Mouse (Mus musculus) CH12.LX (cell line): Measurements from ENCODE around the gene Rhobtb1. TPM values are rescaled to one million over a fixed set of nuclear protein-coding genes. Genes with fewer than 3 reads are reported as not detected.

ENCODE experiments used
- DNase-seq: peaks from one replicate; pipeline ENCODE4 v3.0.0-alpha.2; 2013; ENCODE audit errors: extremely low read depth
- H3K27ac ChIP-seq: 2 replicates; pipeline ENCODE4 v1.5.1; 2012; ENCODE audit warnings: low read depth, mild to moderate bottlenecking, control low read depth, moderate library complexity; ENCODE audit not compliant: insufficient read depth
- H3K27me3 ChIP-seq: replicated peaks from 2 replicates; pipeline ENCODE3; 2012; ENCODE audit warnings: inconsistent platforms
- H3K36me3 ChIP-seq, 2 experiments: replicated peaks in 1 of 2; 2 replicates each; pipeline versions ENCODE3 to v1.6.1; 2012; ENCODE audit warnings: inconsistent platforms in 1 of 2, low read length in 1 of 2, mild to moderate bottlenecking in 1 of 2, mixed read lengths in 1 of 2, moderate library complexity in 1 of 2; ENCODE audit not compliant: control insufficient read depth in 1 of 2, insufficient read depth in 1 of 2
- H3K4me1 ChIP-seq, 2 experiments: 2 replicates each; pipeline ENCODE4 v1.6.1; 2012; ENCODE audit warnings: inconsistent platforms in 1 of 2, moderate library complexity in 1 of 2; ENCODE audit not compliant: insufficient read depth in 2 of 2, control insufficient read depth in 1 of 2
- H3K4me2 ChIP-seq: 2 replicates; pipeline ENCODE4 v1.6.1; 2012; ENCODE audit warnings: low read depth, mild to moderate bottlenecking, control low read depth; ENCODE audit not compliant: poor library complexity, insufficient read depth, severe bottlenecking
- H3K4me3 ChIP-seq, 3 experiments: fragments of 150-350 bp in 1 of 3; sonication (generic) in 1 of 3; replicated peaks in 1 of 3; 2 replicates each; pipeline versions ENCODE3 to v1.5.1; 2011 to 2012; ENCODE audit warnings: low read depth in 2 of 3, low read length in 2 of 3, mild to moderate bottlenecking in 2 of 3, moderate library complexity in 2 of 3, control low read depth in 1 of 3, improper control_type of control experiment in 1 of 3, inconsistent platforms in 1 of 3, mixed read lengths in 1 of 3; ENCODE audit not compliant: poor library complexity in 1 of 3
- H3K79me2 ChIP-seq: replicated peaks from 2 replicates; pipeline ENCODE4 v1.6.1; 2012; ENCODE audit warnings: mild to moderate bottlenecking, moderate library complexity; ENCODE audit not compliant: control insufficient read depth, poor library complexity, insufficient read depth, severe bottlenecking; ENCODE audit errors: extremely low read depth
- H3K9ac ChIP-seq: 2 replicates; pipeline ENCODE4 v1.6.1; 2012; ENCODE audit warnings: low read depth, mild to moderate bottlenecking, control low read depth, moderate library complexity; ENCODE audit not compliant: insufficient read depth
- H3K9me3 ChIP-seq: replicated peaks from 2 replicates; pipeline ENCODE3; 2012; ENCODE audit warnings: low read length, inconsistent platforms, mixed read lengths
- BHLHE40 ChIP-seq: IDR thresholded peaks from 2 replicates; pipeline ENCODE4 v1.6.1; 2011; ENCODE audit warnings: mild to moderate bottlenecking, low read depth, low read length, improper control_type of control experiment
- CTCF ChIP-seq, 2 experiments: IDR thresholded peaks in 1 of 2; conservative IDR thresholded peaks in 1 of 2; 2 replicates each; pipeline ENCODE4 v1.5.1; 2011 to 2012; ENCODE audit warnings: low read depth in 2 of 2, low read length in 2 of 2, improper control_type of control experiment in 1 of 2, inconsistent platforms in 1 of 2, mild to moderate bottlenecking in 1 of 2, moderate library complexity in 1 of 2
- HCFC1 ChIP-seq: IDR thresholded peaks from 2 replicates; pipeline ENCODE4 v1.6.1; 2012; ENCODE audit warnings: low read depth, mild to moderate bottlenecking, inconsistent platforms, low read length, improper control_type of control experiment
- JUN ChIP-seq: IDR thresholded peaks from 2 replicates; pipeline ENCODE4 v1.6.1; 2011; ENCODE audit warnings: low read depth, mild to moderate bottlenecking, low read length, improper control_type of control experiment, moderate library complexity; ENCODE audit not compliant: insufficient read depth
- MAFK ChIP-seq: IDR thresholded peaks from 2 replicates; pipeline ENCODE4 v1.6.1; 2011; ENCODE audit warnings: low read length, improper control_type of control experiment; ENCODE audit not compliant: insufficient replicate concordance
- MAX ChIP-seq: IDR thresholded peaks from 2 replicates; pipeline ENCODE4 v1.6.1; 2011; ENCODE audit warnings: low read length, improper control_type of control experiment
- MAZ ChIP-seq: IDR thresholded peaks from 2 replicates; pipeline ENCODE4 v1.6.1; 2012; ENCODE audit warnings: low read depth, mild to moderate bottlenecking, inconsistent platforms, low read length, improper control_type of control experiment, moderate library complexity
- MEF2A ChIP-seq: IDR thresholded peaks from 2 replicates; pipeline ENCODE4 v1.6.1; 2014; ENCODE audit warnings: low read depth, mild to moderate bottlenecking, inconsistent platforms, low read length, improper control_type of control experiment, borderline replicate concordance
- MXI1 ChIP-seq: IDR thresholded peaks from 2 replicates; pipeline ENCODE4 v1.6.1; 2011; ENCODE audit warnings: mild to moderate bottlenecking, low read depth, low read length, improper control_type of control experiment
- NELFE ChIP-seq: IDR thresholded peaks from 2 replicates; pipeline ENCODE4 v1.6.1; 2011; ENCODE audit warnings: low read depth, low read length, improper control_type of control experiment
- NRF1 ChIP-seq: IDR thresholded peaks from 2 replicates; pipeline ENCODE4 v1.6.1; 2014; ENCODE audit warnings: low read depth, mild to moderate bottlenecking, inconsistent platforms, low read length, improper control_type of control experiment, moderate library complexity
- PAX5 ChIP-seq: IDR thresholded peaks from 2 replicates; pipeline ENCODE4 v1.6.1; 2012; ENCODE audit warnings: low read length, inconsistent platforms, mixed read lengths
- POLR2A ChIP-seq: IDR thresholded peaks from 2 replicates; pipeline ENCODE4 v1.6.1; 2011; ENCODE audit warnings: low read depth, mild to moderate bottlenecking, improper control_type of control experiment, low read length
- POLR2AphosphoS2 ChIP-seq: IDR thresholded peaks from 2 replicates; pipeline ENCODE4 v1.6.1; 2011; ENCODE audit warnings: low read depth, low read length, improper control_type of control experiment
- RCOR1 ChIP-seq: conservative IDR thresholded peaks from 2 replicates; pipeline ENCODE4 v1.6.1; 2012; ENCODE audit warnings: low read depth, mild to moderate bottlenecking, inconsistent platforms, low read length, improper control_type of control experiment
- TCF12 ChIP-seq: IDR thresholded peaks from 2 replicates; pipeline ENCODE4 v1.6.1; 2014; ENCODE audit warnings: low read depth, mild to moderate bottlenecking, inconsistent platforms, low read length, improper control_type of control experiment
- ZKSCAN1 ChIP-seq: IDR thresholded peaks from 2 replicates; pipeline ENCODE4 v1.6.1; 2012; ENCODE audit warnings: low read depth, inconsistent platforms, low read length, improper control_type of control experiment, borderline replicate concordance
- ZMIZ1 ChIP-seq: IDR thresholded peaks from 2 replicates; pipeline ENCODE4 v1.6.1; 2012; ENCODE audit warnings: low read depth, mild to moderate bottlenecking, inconsistent platforms, low read length, improper control_type of control experiment
- ZNF384 ChIP-seq: IDR thresholded peaks from 2 replicates; pipeline ENCODE4 v1.6.1; 2012; ENCODE audit warnings: low read depth, low read length, improper control_type of control experiment, inconsistent platforms
- dilution Hi-C: fragments of 300-500 bp; cut with MboI; formaldehyde crosslinking; loops from 2 replicates; pipeline ENCODE4 v1.14.3; 2020; ENCODE audit warnings: low sequenced_read_pairs; ENCODE audit not compliant: extremely low pct_unique_long_range_greater_than_20kb, extremely low pct_ligation_motif_present
- in situ Hi-C: fragments of 300-500 bp; cut with MboI; formaldehyde crosslinking; loops from 3 replicates; pipeline ENCODE4 v1.14.3; 2019; ENCODE audit warnings: low sequenced_read_pairs, low pct_ligation_motif_present, low pct_unique_long_range_greater_than_20kb, mixed read lengths
- polyA plus RNA-seq: library from polyadenylated mRNA; unstranded; fragments of >175 nt; gene quantifications from 2 replicates; pipeline ENCODE4 v1.2.1, GENCODE M21; 2012; ENCODE audit warnings: low read depth; ENCODE audit not compliant: insufficient read length
- total RNA-seq, 2 experiments: library from RNA; depleted of rRNA; stranded (reverse); fragments of 300-350 nt in 1 of 2; fragments of >200 nt in 1 of 2; gene quantifications; 2 replicates each; pipeline ENCODE4 v1.2.3; 2012 to 2014

Rhobtb1 gene
- total and polyA plus RNA-seq, 3 experiments = 3.1 to 12.2 (median 3.4) TPM

GRCm38 (mm10) chr10:69247311-69248033 is 96.2 kb downstream of the Rhobtb1 start:
- H3K27me3 ChIP-seq = no peaks in the 10 kb centered on the region
- H3K9me3 ChIP-seq = no peaks in the 10 kb centered on the region
- H3K9ac ChIP-seq = peak overlapping the region; percentile 54
- DNase-seq = no peak
- dilution Hi-C loops = no loop called here
- H3K4me1 ChIP-seq = peaks cover 35 to 76% of the 10 kb centered on the region in 2 experiments
- TF ChIP-seq TCF12 = 0 out of 2 replicates have a peak, but pooled peaks have one; percentile 10
- TF ChIP-seq ZKSCAN1 = no peak
- TF ChIP-seq BHLHE40 = peak; percentile 60; the same call in 1 of the 2 replicates
- H3K4me2 ChIP-seq = peak overlapping the region; percentile 74
- H3K79me2 ChIP-seq = peaks cover 2% of the 10 kb centered on the region; the same call in 1 of the 2 replicates
- H3K27ac ChIP-seq = peak overlapping the region; percentile 83
- peak overlapping the region in 2 of 3 experiments; percentile 39 to 59 for H3K4me3 ChIP-seq
- peaks cover 0 to 4% of the 10 kb centered on the region in 2 experiments for H3K36me3 ChIP-seq
- in situ Hi-C loops = no loop called here

DNA sequence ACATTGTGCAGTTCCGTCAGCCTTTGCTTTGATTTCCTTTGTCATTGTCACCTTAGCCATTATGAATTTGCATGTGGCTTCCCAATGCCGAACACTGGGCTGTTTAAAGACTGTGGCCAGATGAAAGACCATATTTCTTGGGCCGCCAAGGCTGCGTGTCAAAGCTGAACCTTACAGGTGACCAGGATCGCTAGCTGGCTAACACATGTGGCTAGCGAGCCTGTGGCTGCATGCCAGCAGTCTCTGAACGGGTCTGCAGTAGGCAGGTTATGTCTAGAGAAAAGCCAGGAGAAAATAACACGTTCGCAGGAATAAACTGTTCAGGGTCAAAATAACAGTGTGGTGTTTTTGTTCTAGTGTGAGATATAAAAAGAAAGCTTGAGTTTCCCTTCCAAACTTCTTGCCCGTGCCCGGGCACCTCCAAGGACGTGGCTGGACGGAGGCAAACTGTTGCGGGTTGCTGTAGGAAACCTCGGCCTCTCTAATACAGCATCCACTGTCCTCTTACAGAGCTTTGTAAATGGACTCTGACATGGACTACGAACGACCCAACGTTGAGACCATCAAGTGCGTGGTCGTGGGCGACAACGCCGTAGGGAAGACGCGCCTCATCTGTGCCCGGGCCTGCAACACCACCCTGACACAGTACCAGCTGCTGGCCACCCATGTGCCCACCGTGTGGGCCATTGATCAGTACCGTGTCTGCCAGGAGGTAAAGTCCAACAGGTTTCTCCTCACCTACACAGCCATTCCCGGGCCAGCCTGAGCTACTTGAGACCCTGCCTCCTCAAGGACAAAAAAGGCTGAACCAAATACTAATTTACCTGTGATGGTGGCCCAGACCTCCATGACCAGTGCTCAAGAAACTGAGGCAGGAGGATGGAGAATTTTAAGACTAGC is 97.3 kb downstream of the Rhobtb1 start:
- no peaks in the 10 kb centered on the region for H3K9me3 ChIP-seq
- H3K9ac ChIP-seq = peak overlapping the region; percentile 49
- peaks cover 36 to 82% of the 10 kb centered on the region in 2 experiments for H3K4me1 ChIP-seq
- H3K27me3 ChIP-seq = no peaks in the 10 kb centered on the region
- H3K36me3 ChIP-seq = peaks cover 0 to 4% of the 10 kb centered on the region in 2 experiments
- H3K4me3 ChIP-seq = peak overlapping the region in 2 of 3 experiments; percentile 39 to 59
- H3K79me2 ChIP-seq = peaks cover 2% of the 10 kb centered on the region; the same call in 1 of the 2 replicates
- in situ Hi-C loops = no loop called here
- TF ChIP-seq JUN (no peak), ZMIZ1 (no peak), MAZ (no peak), MAX (no peak), CTCF (conservative IDR thresholded peaks at IDR 0.05 in 1 of 2, IDR thresholded peaks at IDR 0.05 in 1 of 2; ENCODE audit: low read depth in 2 of 2, low read length in 2 of 2) (no peak), POLR2AphosphoS2 (no peak), PAX5 (no peak), MXI1 (peak; percentile 59; the same call in 1 of the 2 replicates), NRF1 (no peak), MEF2A (no peak), BHLHE40 (no peak), NELFE (peak; percentile 33; the same call in 1 of the 2 replicates), RCOR1 (no peak), ZNF384 (no peak), MAFK (0 out of 2 replicates have a peak, but pooled peaks have one; percentile 15), HCFC1 (no peak), POLR2A (peak; percentile 59)
- TF ChIP-seq, all 38 proteins: peak for 4
- DNase-seq = no peak
- dilution Hi-C loops = no loop called here
- Histone ChIP-seq H3K4me2 (peak overlapping the region; percentile 74), H3K27ac (peak overlapping the region; percentile 83)
